Mouse (Mus musculus) forebrain, embryonic 14.5 days (tissue): ENCODE measurements around the gene Tmtc4. TPM values are rescaled to one million over a fixed set of nuclear protein-coding genes. Genes with fewer than 3 reads are reported as not detected.

Source experiments
- polyA plus RNA-seq: library from polyadenylated mRNA; unstranded; fragments of >200 nt; fragmentation: Nextera tagmentation; extraction: Ambion mirVana; gene quantifications from 2 replicates; pipeline ENCODE4 v1.2.1, GENCODE M21; 2014

Gene Tmtc4
- polyA plus RNA-seq, 1 experiment from 2014 or later, result 41.5 TPM

Other genes starting within 250 kb of the Tmtc4 start
- gene Ggact, start 70.3 kb downstream of the Tmtc4 start, polyA plus RNA-seq, result 6.9 and 7.7 TPM in 2 replicates